Mouse (Mus musculus) splenic B cell, adult 2 months (primary cell): ENCODE results near the gene Zfp229.
"Not testable (repeated sequence)": the region's sequence is repeated elsewhere in the genome, so short reads cannot be mapped to it uniquely, and the experiment has no call there.

Source experiments
- DNase-seq: peaks from one replicate; pipeline ENCODE4 v3.0.0-alpha.2; 2011; ENCODE audit warnings: low read depth, low spot score
- H3K27me3 ChIP-seq: 2 replicates; pipeline ENCODE4 v1.6.1; 2012; ENCODE audit warnings: mild to moderate bottlenecking, low read length, moderate library complexity, mixed read lengths; ENCODE audit not compliant: control insufficient read depth, poor library complexity, insufficient read depth, severe bottlenecking
- H3K36me3 ChIP-seq: 2 replicates; pipeline ENCODE4 v1.6.1; 2012; ENCODE audit warnings: mild to moderate bottlenecking, low read length, moderate library complexity, mixed read lengths; ENCODE audit not compliant: control insufficient read depth, poor library complexity, insufficient read depth, severe bottlenecking

Zfp229 gene

GRCm38 (mm10) chr17:21730495-21730894, at the start of gene Zfp229:
Gene Zfp229 (plus strand): TSS chr17:21730795.
- not testable (repeated sequence) for H3K36me3 ChIP-seq, DNase-seq, H3K27me3 ChIP-seq

DNA sequence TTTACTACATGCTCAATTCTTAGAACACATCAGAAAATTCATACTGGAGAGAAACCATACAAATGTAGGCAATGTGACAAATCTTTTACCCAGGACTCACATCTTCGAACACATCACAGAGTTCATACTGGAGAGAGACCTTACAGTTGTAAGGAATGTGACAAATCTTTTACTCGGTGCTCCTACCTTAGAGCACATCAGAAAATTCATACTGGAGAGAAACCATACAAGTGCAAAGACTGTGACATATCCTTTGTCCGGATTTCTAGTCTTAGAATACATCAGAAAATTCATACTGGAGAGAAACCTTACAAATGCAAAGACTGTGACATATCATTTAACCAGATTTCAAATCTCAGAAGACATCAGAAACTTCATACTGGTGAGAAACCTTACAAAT, 39.0 kb upstream of the Zfp229 start, which contains the start of gene Gm10226:
TSS of gene Gm10226 (plus strand) at position 301 of the 400 bp plus-strand sequence.
- Histone ChIP-seq H3K27me3 (no peaks in the 10 kb centered on the region), H3K36me3 (peaks cover 2% of the 10 kb centered on the region; the same call in 1 of the 2 replicates)
- no peak for DNase-seq

DNA sequence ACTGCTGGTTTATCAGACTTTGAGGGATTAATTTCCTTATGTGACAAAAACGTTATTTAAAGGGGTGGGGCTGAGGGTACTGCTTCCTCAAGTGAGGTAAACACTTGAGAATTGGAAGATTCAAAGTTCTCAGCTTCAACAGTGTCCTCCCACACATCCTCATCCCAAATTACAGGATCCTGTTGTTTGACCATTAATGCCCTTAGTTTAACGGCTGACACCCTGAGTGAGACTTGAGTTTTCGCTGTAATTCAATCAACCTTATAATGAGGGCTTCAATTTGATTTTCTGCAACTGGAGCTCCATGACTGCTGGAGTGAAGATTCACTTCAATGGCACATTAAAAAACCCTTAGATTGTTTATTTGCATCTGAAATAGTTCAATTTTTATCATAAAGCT, 37.3 kb upstream of the Zfp229 start:
- DNase-seq, result no peak
- Histone ChIP-seq H3K27me3 (no peaks in the 10 kb centered on the region), H3K36me3 (peaks cover 2% of the 10 kb centered on the region; the same call in 1 of the 2 replicates)

DNA sequence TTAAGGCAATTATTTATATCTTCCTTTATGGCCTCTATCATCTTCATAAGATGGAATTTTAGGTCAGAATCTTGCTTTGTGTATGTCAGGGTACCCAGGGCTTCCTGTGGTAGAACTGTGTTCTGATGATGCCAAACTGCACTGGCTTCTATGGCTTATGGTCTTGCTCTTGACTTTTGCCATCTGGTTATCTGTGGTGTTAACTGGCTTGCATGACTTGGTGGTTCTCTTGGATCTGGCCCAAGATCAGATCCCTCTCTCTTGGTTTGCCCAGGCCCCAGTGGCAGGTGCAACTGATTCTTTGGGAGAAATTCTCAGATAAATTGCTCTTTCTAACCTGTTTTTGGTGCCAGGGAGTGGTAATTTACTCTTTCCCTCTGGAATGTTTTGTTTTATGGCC, 34.5 kb upstream of the Zfp229 start:
- H3K27me3 ChIP-seq, result no peaks in the 10 kb centered on the region
- no peaks in the 10 kb centered on the region for H3K36me3 ChIP-seq
- DNase-seq, result no peak

- DNase-seq, result no peak
- Histone ChIP-seq H3K36me3 (no peaks in the 10 kb centered on the region), H3K27me3 (no peaks in the 10 kb centered on the region)
Measured at GRCm38 (mm10) chr17:21702281-21703240, 28.0 kb upstream of the Zfp229 start.

- Histone ChIP-seq H3K27me3 (no peaks in the 10 kb centered on the region), H3K36me3 (no peaks in the 10 kb centered on the region)
- no peak for DNase-seq
Measured at GRCm38 (mm10) chr17:21703414-21703813, 27.2 kb upstream of the Zfp229 start.

GRCm38 (mm10) chr17:21707343-21707996, 23.1 kb upstream of the Zfp229 start, which contains the start of gene Zfp760:
Gene Zfp760 (plus strand): TSS chr17:21707741.
- H3K27me3 ChIP-seq, result no peaks in the 10 kb centered on the region

GRCm38 (mm10) chr17:21708401-21708800, 22.2 kb upstream of the Zfp229 start:
- DNase-seq, result no peak
- H3K36me3 ChIP-seq, result 0 out of 2 replicates have a peak, but pooled peaks cover 2% of the 10 kb centered on the region
- no peaks in the 10 kb centered on the region for H3K27me3 ChIP-seq

More at GRCm38 (mm10) chr17:21707343-21707996, 23.1 kb upstream of the Zfp229 start, which contains the start of gene Zfp760:
- H3K36me3 ChIP-seq, result 0 out of 2 replicates have a peak, but pooled peaks cover 2% of the 10 kb centered on the region
- DNase-seq, result peak; percentile 58

GRCm38 (mm10) chr17:21733049-21733448, 2.5 kb downstream of the Zfp229 start:
- no peaks in the 10 kb centered on the region for H3K36me3 ChIP-seq
- DNase-seq, result no peak
- H3K27me3 ChIP-seq, result no peaks in the 10 kb centered on the region

DNA sequence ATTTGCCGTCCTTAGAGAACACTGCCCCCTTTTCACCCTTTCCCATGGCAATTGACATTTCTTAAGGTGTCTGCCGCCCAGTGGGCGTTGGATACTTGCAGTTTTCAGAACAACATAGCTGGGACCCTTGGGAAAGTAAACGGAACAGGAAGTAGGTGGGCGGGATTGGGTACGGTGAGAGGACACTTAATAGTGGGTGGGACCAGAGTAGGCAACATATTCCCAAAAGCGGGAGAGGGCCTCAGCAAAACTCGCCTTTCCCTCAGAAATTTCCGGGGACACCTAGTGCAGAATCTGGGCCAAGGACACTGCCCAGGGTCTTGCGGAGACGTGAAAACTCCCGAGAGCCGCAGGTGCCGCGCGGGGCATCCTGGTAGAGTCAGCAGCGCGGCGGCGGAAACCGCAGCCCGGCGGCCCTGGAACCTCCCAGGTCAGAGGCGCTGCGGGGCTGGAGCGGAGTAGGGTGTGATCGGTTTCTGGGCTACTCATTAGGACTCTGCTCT, 3.0 kb downstream of the Zfp229 start:
- H3K27me3 ChIP-seq, result no peaks in the 10 kb centered on the region
- DNase-seq, result peak; percentile 51
- H3K36me3 ChIP-seq, result no peaks in the 10 kb centered on the region

DNA sequence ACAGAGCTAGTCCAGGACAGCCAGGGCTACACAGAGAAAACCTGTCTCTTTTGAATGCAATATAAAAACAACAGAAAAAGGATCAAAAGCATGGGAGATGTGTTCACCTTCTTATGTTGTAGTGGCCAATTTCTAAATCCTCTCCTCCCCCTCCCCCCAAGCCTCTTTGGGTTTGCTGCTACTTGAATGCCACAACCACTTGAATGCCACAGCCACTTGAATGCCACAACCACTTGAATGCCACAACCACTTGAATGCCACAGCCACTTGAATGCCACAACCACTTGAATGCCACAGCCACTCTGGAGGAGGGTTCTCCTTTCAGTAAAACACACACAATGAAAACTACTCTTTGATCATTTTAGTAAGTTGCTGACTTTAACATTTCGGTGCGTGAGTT, 22.2 kb downstream of the Zfp229 start:
- DNase-seq, result no peak
- H3K36me3 ChIP-seq, result no peaks in the 10 kb centered on the region
- H3K27me3 ChIP-seq, result no peaks in the 10 kb centered on the region; the same call in 1 of the 2 replicates

DNA sequence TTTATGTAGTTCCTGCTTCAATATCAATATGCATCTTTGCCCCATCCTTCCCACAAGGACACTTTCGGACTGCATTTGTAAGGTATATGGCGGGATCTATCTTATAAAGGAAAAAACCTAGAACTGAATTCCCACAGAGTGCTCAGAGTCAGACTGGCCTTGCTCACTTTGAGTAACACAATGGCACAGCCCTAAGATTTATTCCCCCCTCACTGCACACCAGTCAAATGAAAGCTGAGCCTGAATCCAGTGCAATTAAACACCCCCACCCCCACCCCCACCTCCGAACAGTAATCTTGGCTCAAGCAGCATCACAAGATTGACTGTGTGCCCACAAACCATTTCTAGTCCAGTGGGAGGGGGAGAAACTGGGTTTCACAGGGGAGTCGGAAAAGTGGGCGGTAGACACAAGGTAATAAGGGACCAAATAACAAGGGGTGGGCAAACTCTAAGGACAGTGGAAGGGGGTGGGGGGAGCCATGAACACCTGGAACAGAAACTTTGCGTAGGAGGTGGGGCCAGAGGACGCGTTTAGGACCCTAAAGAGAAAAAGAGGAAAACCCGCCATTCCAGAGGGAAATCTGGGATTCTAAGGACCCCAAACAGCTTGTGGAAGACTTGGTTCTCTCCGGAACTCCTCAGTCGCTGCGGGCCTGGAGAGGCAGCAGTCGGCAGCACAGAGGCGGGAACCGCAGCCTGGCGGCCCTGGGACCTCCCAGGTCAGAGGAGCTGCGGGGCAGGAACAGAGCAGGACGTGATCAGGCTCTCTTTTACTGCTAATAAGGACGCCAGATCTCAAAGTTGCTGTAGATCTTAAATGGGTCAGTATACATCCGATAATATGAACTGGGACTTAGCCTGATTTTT, 23.0 kb downstream of the Zfp229 start:
- DNase-seq, result no peak
- Histone ChIP-seq H3K36me3 (no peaks in the 10 kb centered on the region), H3K27me3 (no peaks in the 10 kb centered on the region; the same call in 1 of the 2 replicates)

DNA sequence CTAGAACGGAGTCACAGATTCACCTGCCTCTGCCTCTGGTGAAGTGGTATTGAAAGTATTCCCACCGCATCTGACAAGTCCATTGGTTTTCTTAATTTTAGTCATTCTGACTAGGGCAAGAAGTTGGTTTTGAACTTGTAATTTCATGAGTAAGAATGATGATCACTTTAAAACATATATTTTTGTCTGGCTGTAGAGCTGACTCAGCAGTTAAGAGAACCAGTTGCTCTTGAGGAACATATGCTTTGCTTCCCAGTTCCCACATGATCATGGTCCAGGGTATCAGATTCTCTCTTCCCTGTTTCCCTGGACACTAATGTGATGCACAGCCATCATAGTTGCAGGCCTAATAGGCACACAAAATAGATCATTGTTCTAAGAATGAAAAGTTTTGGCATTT, 39.7 kb downstream of the Zfp229 start:
- Histone ChIP-seq H3K36me3 (no peaks in the 10 kb centered on the region), H3K27me3 (no peaks in the 10 kb centered on the region)
- DNase-seq, result no peak

DNA sequence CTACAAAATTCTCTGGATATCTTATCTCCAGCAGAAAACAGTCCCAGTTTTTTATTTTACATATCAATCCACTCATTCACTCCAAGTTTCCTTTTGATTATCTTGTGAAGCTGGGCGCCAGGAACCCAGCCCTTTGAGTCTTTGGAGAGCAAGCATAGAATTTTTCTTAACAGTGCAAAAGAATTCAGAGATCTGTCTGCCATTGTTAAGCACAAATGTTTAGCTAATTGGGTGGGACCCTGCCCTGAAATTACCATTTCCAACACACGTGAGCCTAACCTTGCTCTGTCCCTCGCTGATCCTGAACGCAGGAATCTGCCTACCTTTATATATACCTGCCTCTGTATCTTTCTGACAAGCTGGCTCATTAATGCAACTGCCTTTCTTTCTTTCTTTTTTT, 61.7 kb downstream of the Zfp229 start:
- Histone ChIP-seq H3K27me3 (no peaks in the 10 kb centered on the region), H3K36me3 (no peaks in the 10 kb centered on the region)
- DNase-seq, result no peak
